Mouse (Mus musculus): Measurements from ENCODE around the gene Clcn6.

Gene Clcn6

DNA sequence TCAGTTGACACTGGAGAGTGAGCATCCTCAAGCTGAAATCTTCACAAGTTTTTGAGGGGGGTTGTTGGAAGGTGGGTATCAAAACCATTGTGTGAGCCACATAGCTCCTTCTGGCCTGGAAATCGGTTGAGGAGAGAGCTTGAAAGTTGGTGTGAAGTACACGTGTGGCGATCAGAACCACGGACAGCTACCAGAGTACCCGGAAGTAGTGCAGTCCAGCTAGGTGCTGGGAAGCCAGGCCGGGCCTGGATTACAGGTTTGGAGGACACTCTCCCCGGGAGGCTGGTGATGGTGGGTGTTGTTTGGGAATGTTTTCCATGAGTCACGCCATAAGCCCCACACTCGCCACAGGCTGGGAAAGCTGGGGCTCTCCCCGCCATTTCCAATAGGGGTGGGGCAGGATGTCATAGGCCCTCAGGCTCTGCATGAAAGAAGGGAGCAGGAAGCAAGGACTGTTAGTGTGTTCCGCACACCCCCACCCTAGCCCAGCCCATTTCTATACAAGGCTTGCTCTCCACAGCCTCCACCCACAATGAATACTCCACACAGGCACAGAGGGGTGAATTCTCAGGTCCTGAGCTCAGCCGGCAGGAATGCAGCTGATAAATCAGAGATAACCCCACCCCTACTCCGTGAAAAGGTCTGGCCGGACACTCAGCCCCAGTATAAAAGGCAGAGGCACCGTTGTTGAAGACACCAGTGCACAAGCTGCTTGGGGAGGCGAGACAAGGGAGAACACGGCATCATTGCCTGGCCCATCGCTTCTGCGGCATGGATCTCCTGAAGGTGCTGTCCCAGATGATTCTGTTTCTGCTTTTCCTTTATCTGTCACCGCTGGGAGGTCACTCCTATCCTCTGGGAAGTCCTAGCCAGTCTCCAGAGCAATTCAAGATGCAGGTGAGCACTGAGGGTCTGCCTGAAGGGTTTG lies 53.2 kb downstream of the Clcn6 start, which contains the start of gene Nppb:
Gene Nppb, plus strand, starts transcription at position 584 of the 928 bp plus-strand sequence.
- peak; percentile 44 for DNase-seq (ENCODE audit: low read depth, low spot score)

DNA sequence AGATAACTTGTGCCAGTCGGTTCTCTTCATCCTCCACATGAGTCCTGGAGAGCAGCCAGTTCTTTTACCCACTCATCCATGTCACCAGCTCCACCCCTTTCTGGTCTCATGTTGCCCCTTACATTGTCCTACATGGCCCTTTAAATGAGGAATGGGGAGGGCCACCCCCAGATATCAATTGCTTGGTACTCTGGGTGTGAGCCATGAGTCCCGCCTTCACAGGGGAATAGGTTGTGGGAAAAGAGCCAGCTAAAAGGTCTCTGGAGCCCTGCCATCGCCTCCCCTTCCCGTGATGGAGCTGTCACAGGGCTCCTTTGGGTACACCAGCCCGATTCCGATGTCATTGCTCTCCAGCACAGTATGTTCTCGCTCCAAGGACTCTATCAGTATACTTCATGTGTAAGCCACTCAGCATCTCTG lies 59.2 kb downstream of the Clcn6 start:
- DNase-seq (ENCODE audit: low read depth, low spot score): no peak

DNA sequence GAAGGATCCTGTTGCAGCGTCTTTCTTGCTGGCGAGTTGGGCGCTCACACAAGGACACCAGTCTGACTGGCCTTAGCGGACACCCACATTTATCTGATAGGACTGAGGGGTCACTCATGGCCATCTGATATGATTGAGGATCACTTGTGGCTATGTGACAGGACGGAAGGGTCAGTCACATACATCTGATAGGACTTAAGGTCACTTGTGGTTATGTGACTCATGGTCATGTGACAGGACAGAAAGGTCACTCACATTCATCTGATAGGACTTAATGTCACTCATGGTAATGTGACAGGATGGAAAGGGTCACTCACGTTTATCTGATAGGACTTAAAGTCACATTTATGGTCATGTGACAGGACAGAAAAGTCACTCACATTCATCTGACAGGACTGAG lies 60.2 kb downstream of the Clcn6 start:
- DNase-seq (ENCODE audit: low read depth, low spot score): no peak

DNA sequence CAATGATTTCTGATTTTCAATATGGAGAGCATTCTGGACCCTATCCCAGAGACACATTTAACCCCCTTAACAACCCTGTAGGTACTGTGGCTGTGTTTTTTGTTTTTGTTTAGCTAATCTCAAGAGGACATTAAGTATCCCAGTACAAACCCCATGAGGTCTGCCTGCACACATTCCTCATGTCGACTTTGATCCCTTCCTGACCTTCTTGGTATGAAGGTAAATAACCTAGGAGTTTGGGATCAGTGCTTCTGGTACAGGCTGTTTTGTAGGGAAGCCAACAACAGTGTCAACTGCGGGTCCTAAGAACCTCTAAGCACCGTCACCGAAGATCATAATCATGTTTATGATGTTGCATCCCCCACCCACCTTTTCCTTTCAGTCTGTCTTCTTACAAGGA lies 60.9 kb downstream of the Clcn6 start:
- DNase-seq (ENCODE audit: low read depth, low spot score): no peak

DNA sequence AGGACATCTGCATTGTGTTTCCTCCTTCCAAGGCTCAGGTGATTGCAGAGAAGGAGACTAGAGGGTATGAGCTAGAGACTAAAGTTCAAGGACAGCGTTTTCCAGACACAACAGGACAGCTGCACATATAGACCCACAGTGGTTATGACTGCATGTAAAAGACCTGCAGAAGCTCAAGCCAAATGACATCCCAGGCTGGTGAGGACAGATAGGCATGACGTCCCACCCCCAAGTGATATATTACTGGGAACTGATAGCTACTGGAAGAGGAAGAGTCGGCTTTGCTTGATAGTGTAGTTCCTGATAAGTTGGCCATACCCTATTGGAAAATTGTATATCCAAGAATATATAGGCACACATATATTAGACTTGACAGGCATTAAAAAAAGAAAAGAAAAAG lies 62.4 kb downstream of the Clcn6 start:
- no peak for DNase-seq (ENCODE audit: low read depth, low spot score)

DNA sequence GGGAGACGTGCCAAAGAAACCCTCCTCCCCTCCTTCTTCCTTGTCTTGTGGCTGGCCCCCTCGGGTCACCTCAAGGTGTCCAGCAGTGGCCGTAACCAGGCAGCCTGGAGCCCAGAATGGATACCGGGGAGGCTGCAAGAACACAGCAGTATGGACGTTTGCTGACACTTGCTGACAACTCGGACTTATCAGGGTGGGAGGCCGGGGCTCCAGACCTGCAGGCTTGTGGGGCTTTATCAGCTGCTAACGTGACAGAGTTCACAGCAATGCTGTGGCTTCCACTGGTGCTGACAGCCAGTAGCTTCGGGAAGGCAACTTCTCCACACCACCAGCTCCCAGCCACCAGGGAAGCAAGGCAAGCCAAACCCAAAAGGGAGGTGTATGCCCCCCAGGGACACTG lies 69.3 kb downstream of the Clcn6 start:
- DNase-seq (ENCODE audit: low read depth, low spot score): no peak

DNA sequence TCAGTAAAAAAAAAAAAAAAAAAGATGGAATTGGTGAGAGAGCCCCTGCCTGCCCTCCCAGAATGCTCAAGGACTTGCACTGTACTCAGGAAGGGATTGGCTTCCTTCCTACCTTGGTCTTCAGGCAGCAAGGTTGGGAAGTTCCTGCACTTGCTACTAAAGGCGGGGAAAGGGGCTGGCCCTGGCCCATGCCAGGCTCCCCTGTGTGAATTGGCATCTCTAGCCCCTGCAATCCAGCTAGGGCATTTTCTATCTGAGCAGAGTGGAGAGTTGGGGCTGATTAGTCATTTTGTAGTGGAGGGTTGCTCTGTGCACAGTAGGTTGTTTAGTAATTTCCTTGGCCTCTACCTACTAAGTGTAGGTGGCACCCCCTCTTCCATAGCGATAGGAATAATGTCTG lies 69.8 kb downstream of the Clcn6 start:
- no peak for DNase-seq (ENCODE audit: low read depth, low spot score)

DNA sequence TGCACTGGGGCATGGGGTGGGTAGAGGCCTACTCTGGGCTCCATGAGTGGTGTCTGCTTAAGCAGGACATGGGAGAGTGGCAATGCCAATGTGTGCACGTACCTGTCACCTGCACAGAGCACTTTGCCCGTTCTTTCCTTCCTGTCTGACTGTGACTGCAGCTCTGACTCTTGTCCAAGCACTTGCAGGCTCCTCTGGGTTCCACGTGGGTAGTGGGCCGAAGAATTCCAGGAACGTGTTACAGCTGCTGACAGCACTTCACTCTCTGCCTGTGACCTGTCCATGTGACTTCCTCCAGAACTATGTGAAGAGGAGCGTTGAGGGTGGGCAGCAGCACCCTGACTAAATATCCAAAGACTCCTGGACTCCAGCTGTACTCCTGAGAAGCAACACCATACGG lies 72.9 kb downstream of the Clcn6 start:
- no peak for DNase-seq (ENCODE audit: low read depth, low spot score)

DNA sequence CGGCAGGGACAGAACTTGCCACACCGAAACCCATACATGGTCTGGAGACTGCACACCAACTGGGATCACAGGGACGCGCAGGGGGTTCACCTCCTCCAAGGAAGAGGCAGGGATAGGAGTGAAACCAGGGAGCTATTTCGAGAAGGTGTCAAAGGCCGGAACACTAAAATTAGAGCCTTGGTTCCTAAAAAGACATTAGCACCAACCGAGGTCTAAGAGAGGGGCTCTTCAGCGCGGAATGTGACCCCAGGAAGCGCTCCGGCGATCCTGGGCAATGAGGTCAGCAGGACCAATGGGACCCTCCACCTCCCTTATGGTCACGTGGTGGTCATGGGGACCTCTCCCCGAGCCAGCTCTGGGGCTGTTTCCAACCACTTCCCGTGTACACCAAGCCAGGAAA lies 75.0 kb downstream of the Clcn6 start:
- DNase-seq (ENCODE audit: low read depth, low spot score): no peak

DNA sequence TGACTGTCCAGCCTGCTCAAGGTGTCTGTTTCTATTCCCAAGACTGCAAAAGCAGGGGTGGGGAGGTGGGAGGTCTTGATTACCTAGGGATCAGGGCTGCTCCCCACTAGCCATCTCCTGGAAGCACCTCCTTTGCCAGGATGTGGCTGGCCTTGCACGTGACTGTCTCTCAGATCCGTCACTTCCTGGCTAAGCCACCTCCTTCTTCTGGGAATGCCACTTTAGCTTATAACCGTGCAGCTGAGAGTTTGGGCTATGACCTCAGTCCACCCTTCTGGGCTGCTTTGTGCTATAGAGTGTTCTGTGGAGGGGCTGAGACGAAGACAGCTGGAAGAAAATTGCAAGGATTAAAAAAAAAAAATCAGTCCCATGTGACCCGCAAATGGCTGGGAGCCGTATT lies 75.8 kb downstream of the Clcn6 start:
- DNase-seq (ENCODE audit: low read depth, low spot score): no peak

DNA sequence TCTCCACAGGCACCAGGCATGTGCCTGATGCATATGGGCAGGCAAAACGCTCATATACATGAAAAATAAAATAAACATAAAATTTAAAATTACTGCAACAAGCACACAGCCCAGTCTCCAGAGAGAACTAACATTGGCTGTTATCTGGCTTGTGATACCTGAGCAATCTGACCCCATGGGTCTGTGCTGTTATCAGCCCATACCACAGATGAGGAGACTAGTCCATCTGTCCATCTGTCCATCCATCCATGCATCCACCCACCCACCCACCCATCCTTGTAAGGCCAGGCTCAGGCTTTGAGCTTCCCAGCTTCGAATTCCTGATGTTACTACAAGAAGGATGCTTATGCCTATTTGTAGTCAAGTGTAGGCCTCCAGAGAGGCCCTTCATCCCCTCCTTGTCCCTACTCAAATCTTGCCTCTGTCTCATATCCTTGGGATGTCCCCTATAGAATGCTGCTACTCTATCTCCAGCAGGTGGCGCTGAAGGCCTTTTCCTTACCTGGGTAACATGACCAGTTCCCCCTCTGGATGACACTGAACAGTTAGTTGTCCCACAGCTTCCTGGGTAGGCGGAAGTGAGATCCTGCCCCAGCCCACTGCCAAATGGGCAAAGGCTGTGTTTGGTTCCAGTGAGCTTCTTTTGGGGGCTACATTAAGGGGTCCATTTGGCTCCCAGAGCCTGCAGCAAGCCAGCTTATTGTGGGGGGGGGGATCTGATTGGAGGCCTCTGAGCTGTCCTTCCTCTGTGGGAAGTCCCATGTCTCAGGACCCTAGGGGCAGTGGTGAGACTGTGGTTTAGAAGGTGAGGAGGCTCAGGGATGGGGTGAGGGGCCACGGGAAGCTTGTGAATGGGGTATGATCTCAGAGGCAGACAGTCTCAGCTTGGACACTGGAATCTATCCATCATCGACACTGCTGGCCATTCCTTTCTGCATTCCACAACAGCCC lies 78.5 kb downstream of the Clcn6 start:
- peak; percentile 72 for DNase-seq (ENCODE audit: low read depth, low spot score)

DNA sequence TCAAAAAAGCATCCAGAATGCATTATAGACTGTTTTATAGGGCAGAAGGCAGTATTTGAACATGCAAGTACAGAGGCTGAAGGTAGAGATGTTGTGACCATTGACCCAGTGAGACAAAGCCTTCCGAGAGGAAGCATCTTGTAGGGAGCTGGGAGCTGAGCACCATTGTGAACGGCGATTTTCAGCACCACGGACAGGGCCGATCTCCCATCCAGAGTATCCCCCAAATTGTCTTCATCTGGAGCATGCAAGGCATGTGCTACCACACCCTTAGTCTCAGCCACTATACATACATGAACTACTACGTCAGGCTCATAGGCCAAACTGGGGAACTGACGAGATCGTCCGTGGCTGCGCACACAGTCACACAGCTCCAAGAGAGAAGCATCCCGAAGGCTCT lies 81.5 kb downstream of the Clcn6 start:
- DNase-seq (ENCODE audit: low read depth, low spot score): peak; percentile 32

Measured in embryo, embryonic 11.5 days (tissue).